Mouse (Mus musculus): ENCODE data around the gene Echdc3. TPM values are rescaled to one million over a fixed set of nuclear protein-coding genes. Genes with fewer than 3 reads are reported as not detected.

Gene Echdc3
- polyA plus RNA-seq, 1 experiment from 2014 or later = 15.1 TPM

GRCm38 (mm10) chr2:6193591-6193973 is 19.3 kb downstream of the Echdc3 start:
- no peak for ATAC-seq (replicated peaks; ENCODE audit: low FRiP score, low read depth)
- no peaks in the 10 kb centered on the region for H3K36me3 ChIP-seq (ENCODE audit: insufficient read depth, low read length)
- peak; percentile 24 for DNase-seq (ENCODE audit: low spot score)

GRCm38 (mm10) chr2:6192820-6193590 is 19.8 kb downstream of the Echdc3 start:
- no peak overlapping the region for H3K27ac ChIP-seq
- H3K36me3 ChIP-seq (ENCODE audit: insufficient read depth, low read length) = no peaks in the 10 kb centered on the region
- TF ChIP-seq CTCF (IDR thresholded peaks at IDR 0.05; ENCODE audit: low read depth) = peak; percentile 89
- no peak overlapping the region for H3K9ac ChIP-seq (ENCODE audit: low read depth, low read length)
- no peaks in the 10 kb centered on the region for H3K27me3 ChIP-seq (ENCODE audit: insufficient read depth, low read length)
- no peaks in the 10 kb centered on the region for H3K9me3 ChIP-seq (replicated peaks; ENCODE audit: low read length)
- no peak overlapping the region for H3K4me2 ChIP-seq (ENCODE audit: low read length)
- WGBS = 70% methylated on average over 20 of the region's 20 CpGs
- DNase-seq (ENCODE audit: low spot score) (peak; percentile 91), ATAC-seq (replicated peaks; ENCODE audit: low FRiP score, low read depth) (0 out of 2 replicates have a peak, but pooled peaks have one; percentile 27)
- no peak overlapping the region for H3K4me3 ChIP-seq (replicated peaks; ENCODE audit: low read depth, low read length)
- peaks cover 5% of the 10 kb centered on the region; the same call in 1 of the 2 replicates for H3K4me1 ChIP-seq (replicated peaks; ENCODE audit: insufficient read depth, low read length)

More at GRCm38 (mm10) chr2:6193591-6193973, 19.3 kb downstream of the Echdc3 start:
- no peak overlapping the region for H3K9ac ChIP-seq (ENCODE audit: low read depth, low read length)
- no peaks in the 10 kb centered on the region for H3K27me3 ChIP-seq (ENCODE audit: insufficient read depth, low read length)
- TF ChIP-seq CTCF (IDR thresholded peaks at IDR 0.05; ENCODE audit: low read depth) = no peak
- H3K4me1 ChIP-seq (replicated peaks; ENCODE audit: insufficient read depth, low read length) = peaks cover 5% of the 10 kb centered on the region; the same call in 1 of the 2 replicates
- no peak overlapping the region for H3K4me3 ChIP-seq (replicated peaks; ENCODE audit: low read depth, low read length)
- H3K9me3 ChIP-seq (replicated peaks; ENCODE audit: low read length) = no peaks in the 10 kb centered on the region
- no peak overlapping the region for H3K4me2 ChIP-seq (ENCODE audit: low read length)
- 37% methylated on average over 10 of the region's 10 CpGs for WGBS
- no peak overlapping the region for H3K27ac ChIP-seq

- Histone ChIP-seq H3K4me2 (ENCODE audit: low read length) (no peak overlapping the region), H3K27ac (no peak overlapping the region), H3K9ac (ENCODE audit: low read depth, low read length) (no peak overlapping the region), H3K27me3 (ENCODE audit: insufficient read depth, low read length) (no peaks in the 10 kb centered on the region), H3K4me3 (replicated peaks; ENCODE audit: low read depth, low read length) (no peak overlapping the region), H3K9me3 (replicated peaks; ENCODE audit: low read length) (0 out of 2 replicates have a peak, but pooled peaks cover 1% of the 10 kb centered on the region), H3K4me1 (replicated peaks; ENCODE audit: insufficient read depth, low read length) (peaks cover 5% of the 10 kb centered on the region; the same call in 1 of the 2 replicates), H3K36me3 (ENCODE audit: insufficient read depth, low read length) (no peaks in the 10 kb centered on the region)
- no peak for TF ChIP-seq CTCF (IDR thresholded peaks at IDR 0.05; ENCODE audit: low read depth)
- WGBS = 93% methylated on average over 6 of the region's 6 CpGs
- no peak for DNase-seq (ENCODE audit: low spot score)
- no peak for ATAC-seq (replicated peaks; ENCODE audit: low FRiP score, low read depth)
Measured at GRCm38 (mm10) chr2:6190036-6190435, 22.8 kb downstream of the Echdc3 start.

GRCm38 (mm10) chr2:6189675-6189998 is 23.2 kb downstream of the Echdc3 start:
- H3K27me3 ChIP-seq (ENCODE audit: insufficient read depth, low read length) = no peaks in the 10 kb centered on the region
- no peaks in the 10 kb centered on the region for H3K36me3 ChIP-seq (ENCODE audit: insufficient read depth, low read length)
- no peak for ATAC-seq (replicated peaks; ENCODE audit: low FRiP score, low read depth)
- no peak overlapping the region for H3K4me3 ChIP-seq (replicated peaks; ENCODE audit: low read depth, low read length)
- WGBS = 76% methylated on average over 2 of the region's 2 CpGs
- no peak for DNase-seq (ENCODE audit: low spot score)
- peaks cover 5% of the 10 kb centered on the region; the same call in 1 of the 2 replicates for H3K4me1 ChIP-seq (replicated peaks; ENCODE audit: insufficient read depth, low read length)
- no peak for TF ChIP-seq CTCF (IDR thresholded peaks at IDR 0.05; ENCODE audit: low read depth)
- H3K27ac ChIP-seq = no peak overlapping the region
- H3K9me3 ChIP-seq (replicated peaks; ENCODE audit: low read length) = 0 out of 2 replicates have a peak, but pooled peaks cover 5% of the 10 kb centered on the region
- H3K4me2 ChIP-seq (ENCODE audit: low read length) = no peak overlapping the region
- H3K9ac ChIP-seq (ENCODE audit: low read depth, low read length) = no peak overlapping the region

- ATAC-seq (replicated peaks; ENCODE audit: low FRiP score, low read depth) = peak; percentile 82
- Histone ChIP-seq H3K27me3 (ENCODE audit: insufficient read depth, low read length) (no peaks in the 10 kb centered on the region), H3K4me1 (replicated peaks; ENCODE audit: insufficient read depth, low read length) (peaks cover 5% of the 10 kb centered on the region; the same call in 1 of the 2 replicates), H3K36me3 (ENCODE audit: insufficient read depth, low read length) (no peaks in the 10 kb centered on the region), H3K27ac (no peak overlapping the region), H3K4me2 (ENCODE audit: low read length) (no peak overlapping the region), H3K4me3 (replicated peaks; ENCODE audit: low read depth, low read length) (no peak overlapping the region), H3K9me3 (replicated peaks; ENCODE audit: low read length) (0 out of 2 replicates have a peak, but pooled peaks cover 6% of the 10 kb centered on the region), H3K9ac (ENCODE audit: low read depth, low read length) (no peak overlapping the region)
- DNase-seq (ENCODE audit: low spot score) = peak; percentile 67
- 55% methylated on average over 11 of the region's 11 CpGs for WGBS
- TF ChIP-seq CTCF (IDR thresholded peaks at IDR 0.05; ENCODE audit: low read depth) = peak; percentile 52
Measured at GRCm38 (mm10) chr2:6188891-6189674, 23.8 kb downstream of the Echdc3 start.

- Histone ChIP-seq H3K4me3 (replicated peaks; ENCODE audit: low read depth, low read length) (no peak overlapping the region), H3K9me3 (replicated peaks; ENCODE audit: low read length) (0 out of 2 replicates have a peak, but pooled peaks cover 6% of the 10 kb centered on the region)
- TF ChIP-seq CTCF (IDR thresholded peaks at IDR 0.05; ENCODE audit: low read depth) = no peak
Measured at GRCm38 (mm10) chr2:6187418-6187817, 25.4 kb downstream of the Echdc3 start.

More at GRCm38 (mm10) chr2:6187418-6187817, 25.4 kb downstream of the Echdc3 start:
- Histone ChIP-seq H3K9ac (ENCODE audit: low read depth, low read length) (no peak overlapping the region), H3K27ac (peak overlapping the region; percentile 42; the same call in 1 of the 2 replicates), H3K27me3 (ENCODE audit: insufficient read depth, low read length) (no peaks in the 10 kb centered on the region), H3K4me1 (replicated peaks; ENCODE audit: insufficient read depth, low read length) (peaks cover 5% of the 10 kb centered on the region; the same call in 1 of the 2 replicates), H3K4me2 (ENCODE audit: low read length) (no peak overlapping the region), H3K36me3 (ENCODE audit: insufficient read depth, low read length) (no peaks in the 10 kb centered on the region)
- ATAC-seq (replicated peaks; ENCODE audit: low FRiP score, low read depth) = peak; percentile 42
- 35% methylated on average over 11 of the region's 11 CpGs for WGBS
- DNase-seq (ENCODE audit: low spot score) = no peak

Measured in kidney, postnatal 0 days (tissue).